Mouse (Mus musculus): Measurements from ENCODE around the gene Prkab1.

Gene Prkab1

GRCm38 (mm10) chr5:115978255-115978654, 46.1 kb downstream of the Prkab1 start:
- DNase-seq (ENCODE audit: low spot score) = no peak

DNA sequence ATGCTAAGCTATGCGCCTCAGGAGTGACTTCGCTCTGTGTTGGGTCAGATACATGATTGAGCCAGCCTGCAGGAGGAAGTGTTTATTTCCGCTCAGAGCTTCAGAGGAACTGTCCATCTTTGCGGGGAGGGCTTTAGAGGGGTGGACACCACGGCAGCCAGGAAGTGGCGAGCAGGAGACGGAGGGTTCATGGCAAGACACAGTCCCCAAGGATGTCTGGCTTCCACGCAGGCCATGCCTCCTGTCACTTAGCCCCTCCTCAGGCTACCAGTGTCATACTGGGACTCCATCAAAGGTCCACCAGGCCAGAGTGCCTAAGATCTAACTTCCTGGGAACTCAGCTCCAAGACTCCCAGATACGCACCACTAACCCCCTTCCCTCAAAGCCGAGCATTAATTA, 46.6 kb downstream of the Prkab1 start:
- no peak for DNase-seq (ENCODE audit: low spot score)

DNA sequence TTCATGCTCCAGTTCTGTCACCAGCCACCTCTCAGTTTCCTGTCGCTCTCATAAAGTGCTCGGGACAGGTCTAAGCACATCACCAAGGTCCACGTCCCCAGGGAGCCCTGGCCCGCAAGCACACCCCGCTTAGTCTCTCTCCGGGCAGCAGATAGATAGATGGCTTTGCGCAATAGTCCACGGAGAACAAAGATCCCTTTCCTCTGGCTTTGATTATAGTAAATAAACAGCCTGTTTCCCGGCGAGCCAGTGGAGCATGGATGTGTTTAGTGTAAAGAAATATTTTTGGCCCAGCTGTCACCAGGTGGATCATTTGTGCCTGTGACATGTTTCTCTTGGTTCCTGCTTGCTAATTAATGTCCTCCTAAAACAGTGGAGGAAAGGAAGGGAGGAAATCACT, 47.0 kb downstream of the Prkab1 start:
- DNase-seq (ENCODE audit: low spot score) = no peak

- DNase-seq (ENCODE audit: low spot score) = no peak
Observed at GRCm38 (mm10) chr5:115976446-115976845, 47.9 kb downstream of the Prkab1 start.

GRCm38 (mm10) chr5:115975672-115976071, 48.6 kb downstream of the Prkab1 start:
- no peak for DNase-seq (ENCODE audit: low spot score)

DNA sequence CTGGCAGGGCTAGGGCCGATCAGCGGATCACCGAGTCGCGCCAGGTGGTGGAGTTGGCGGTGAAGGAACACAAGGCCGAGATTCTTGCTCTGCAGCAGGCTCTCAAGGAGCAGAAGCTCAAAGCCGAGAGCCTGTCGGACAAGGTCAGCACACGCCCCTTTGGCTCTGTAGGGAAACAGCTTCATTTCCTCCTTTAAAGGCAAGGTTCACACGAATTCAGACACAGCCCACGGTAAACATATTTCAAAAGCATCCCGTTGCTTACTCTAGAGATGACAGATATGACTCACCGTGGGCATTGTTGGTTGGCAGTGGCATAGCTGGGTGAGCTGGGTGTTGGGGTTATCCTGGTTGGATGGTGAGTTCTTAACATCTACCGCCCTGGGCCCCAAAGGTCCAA, 53.1 kb downstream of the Prkab1 start:
- no peak for DNase-seq (ENCODE audit: low spot score)
